Mouse (Mus musculus) urinary bladder, postnatal 14 days (tissue): Measurements from ENCODE around the gene Trpv2.

ENCODE experiments used
- DNase-seq: peaks from one replicate; pipeline ENCODE4 v3.0.0; 2021; ENCODE audit warnings: low spot score

Trpv2 gene

DNA sequence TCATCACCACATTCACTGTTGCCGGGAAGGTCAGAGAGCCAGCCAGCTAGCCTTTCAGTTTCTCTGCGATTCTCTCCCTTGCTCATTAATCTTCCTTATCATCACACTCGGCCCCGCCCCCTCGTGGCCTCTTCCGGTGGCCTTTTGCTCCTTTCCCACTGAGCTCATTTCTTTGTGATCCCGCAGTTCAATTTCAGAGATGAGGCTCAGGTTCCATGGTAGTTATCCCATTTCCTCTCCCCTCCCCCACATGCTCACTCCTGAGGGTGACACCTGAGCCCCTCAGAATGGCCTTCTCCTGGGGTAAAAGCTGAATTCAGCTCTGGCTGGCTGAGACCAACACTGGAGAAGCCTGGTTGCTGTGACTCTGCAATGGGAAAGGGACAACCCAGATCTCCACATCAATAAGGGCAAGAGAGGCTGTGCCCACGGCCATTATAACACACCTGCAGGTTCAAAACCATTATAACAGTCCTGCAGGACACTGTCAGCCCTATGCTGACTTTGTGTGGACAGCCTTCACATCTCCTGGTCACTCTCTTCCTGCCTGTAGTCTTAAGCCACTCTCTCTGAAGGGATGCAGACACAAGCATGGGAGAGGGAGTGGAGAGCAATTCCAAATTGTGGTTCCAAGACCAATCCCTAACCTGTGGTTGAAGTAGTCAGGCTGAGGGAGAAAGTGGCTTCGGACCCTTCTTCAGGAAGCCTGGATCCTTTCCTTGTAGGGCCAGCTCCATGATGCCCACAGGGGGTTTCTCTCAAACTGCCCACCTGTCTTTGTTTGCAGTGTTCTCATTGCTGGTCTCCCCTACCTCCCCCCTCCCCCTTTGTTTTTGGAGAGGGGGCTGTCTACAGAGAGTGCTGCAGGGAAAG lies 55.3 kb downstream of the Trpv2 start:
- DNase-seq: no peak

DNA sequence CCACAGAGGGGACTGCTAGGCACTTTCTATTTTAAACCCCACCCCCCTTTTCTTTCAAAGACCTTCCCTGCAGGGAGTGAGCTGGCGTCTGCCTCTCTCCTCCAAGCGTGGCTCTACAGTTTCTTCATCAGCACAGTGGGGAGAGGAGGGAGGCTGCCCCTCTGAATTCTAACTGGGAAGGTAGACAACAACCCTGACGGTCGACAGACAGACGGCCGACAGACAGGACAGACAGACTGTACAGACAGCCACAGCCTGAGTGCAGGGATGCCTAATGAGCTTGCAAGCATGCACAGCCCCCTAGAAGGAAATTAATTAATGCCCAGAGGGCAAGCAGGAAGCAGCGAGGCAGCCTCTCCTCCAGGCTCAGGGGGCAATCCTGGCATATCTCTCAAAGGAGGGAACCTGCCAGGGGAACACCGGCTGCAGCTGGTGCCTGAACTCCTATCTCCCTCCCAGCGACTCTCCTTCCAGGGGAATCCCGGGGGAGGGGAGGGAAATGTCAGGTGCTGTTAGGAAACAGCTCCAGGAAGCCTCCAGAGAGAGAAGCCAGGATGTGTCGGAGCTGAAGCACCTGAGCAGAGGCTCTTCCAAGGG lies 56.0 kb downstream of the Trpv2 start:
- no peak for DNase-seq

DNA sequence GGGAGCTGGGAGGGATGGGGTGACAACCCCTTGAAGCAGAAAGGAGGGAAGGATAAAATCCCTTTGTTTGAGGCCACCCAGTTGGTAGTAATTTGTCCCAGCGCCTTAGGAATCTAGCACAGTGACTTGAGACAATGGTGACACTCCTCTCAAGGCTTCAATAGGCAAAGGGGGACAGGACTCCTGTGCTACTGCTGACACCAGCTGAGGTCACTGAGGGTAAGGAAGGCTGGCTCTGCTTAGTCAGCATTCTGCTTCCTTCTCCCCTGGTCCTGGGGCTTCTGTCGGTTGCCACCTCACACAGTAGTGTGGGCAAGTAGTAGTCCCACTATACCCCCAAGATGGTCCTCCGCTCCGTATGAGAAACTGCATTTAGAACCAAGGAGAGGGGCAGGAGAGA lies 56.9 kb downstream of the Trpv2 start:
- no peak for DNase-seq

DNA sequence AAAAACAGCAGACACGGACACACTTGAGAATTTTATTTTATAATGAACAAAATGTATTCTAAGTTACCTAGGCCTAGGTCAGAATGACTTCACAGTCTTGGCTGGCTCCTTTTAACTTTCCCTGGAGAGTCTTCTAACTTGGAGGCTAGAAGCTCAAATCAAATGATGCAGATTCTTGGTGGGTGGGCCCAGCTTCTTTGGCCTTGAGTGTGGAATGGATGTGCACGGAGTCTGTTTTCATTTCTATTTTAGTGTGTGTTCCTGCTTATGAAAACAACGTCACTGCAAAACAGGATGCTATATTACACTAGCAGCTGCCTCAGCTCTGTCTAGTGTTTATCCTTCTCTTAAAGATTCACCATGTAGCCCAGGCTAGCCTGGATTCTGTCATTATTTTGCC lies 61.1 kb downstream of the Trpv2 start:
- DNase-seq: no peak

DNA sequence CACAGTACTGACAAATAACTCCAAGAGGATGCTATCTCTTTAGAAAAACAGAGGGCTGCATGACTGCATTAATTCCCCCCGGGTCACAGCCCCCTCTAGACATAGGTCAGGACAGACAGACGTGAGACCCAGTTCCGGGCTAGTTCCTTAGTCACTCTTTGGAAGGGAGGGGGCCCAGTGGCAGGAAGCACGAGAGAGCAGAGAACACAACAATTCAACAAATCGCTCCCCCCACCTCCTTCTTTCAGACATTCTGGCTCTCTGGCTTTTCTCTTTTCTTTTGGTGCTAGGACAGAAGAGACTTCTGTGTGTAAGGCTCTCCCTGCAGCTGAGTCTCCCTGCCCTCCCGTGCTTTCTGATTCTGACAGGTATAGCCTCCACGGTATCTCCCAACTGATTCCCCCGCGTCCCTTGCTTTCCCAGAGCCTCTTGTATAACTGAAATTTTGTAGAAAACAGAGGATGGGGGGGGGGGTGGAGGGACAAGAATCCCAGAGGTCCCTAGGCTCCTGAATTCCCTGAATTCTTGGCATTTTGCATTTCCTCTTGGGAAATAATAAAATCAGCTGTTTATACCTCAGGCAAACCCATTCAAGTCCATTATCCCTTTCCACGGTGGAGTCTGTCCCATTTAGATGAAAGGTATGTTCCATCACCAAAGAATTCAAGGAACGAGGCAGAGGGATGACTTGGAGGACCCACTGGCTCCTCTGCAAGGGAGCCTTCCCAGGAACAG lies 62.0 kb downstream of the Trpv2 start:
- DNase-seq: no peak

DNA sequence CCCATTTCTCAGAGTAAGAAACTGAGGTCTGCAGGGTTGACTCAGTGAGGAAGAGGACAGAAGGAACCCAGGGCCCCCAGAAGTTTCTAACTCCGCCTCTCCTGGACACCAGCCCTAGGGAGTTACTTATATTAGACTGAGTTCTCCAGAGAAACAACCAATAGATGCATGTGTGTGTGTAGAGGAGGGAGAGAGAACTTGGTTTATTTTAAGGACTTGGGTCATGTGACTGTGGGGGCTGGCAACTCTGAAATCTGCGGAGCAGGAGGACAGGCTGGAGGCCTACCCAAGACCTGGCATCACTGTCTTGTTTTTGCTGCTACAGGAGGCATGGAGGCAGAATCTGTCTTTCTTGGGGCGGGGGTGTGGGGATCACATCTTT lies 62.5 kb downstream of the Trpv2 start:
- no peak for DNase-seq

DNA sequence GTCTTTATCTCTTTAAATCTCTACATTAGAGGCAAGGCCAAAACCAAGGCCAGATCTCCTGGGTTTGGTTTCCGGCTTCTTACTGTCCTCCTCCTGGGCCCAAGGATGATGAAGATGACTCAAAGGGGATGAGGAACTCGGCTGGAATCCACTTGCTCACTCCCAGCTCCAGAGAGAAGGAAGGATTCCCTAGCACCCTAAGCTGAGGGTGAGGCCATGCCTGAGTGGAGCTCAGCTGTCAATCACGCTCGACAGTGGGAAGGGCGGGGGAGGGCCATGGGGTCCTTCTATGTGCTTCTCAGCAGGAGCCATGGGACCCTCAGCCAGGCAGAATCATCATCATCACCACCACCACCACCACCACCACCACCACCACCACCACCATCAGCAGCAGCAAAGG lies 63.1 kb downstream of the Trpv2 start:
- DNase-seq: peak; percentile 18

DNA sequence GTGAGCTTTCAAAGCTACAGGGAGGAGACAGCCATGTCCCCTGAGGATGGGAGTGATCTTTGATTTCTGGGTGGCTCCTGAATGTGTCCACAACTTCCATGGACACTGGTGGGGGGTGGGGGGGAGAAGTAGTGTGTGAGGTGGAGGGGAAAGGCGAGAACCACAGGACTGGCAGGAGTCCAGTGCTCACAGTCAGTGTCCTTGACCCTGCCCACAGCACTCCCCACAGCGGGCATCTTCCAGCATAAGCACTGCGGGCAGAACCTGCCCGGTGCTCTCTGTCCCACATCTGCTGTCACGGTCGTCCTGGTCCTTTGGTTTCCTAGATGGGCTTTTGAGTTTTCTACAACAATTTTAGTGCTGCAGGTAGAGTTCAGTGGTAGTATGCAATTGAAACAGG lies 63.5 kb downstream of the Trpv2 start:
- DNase-seq: no peak

DNA sequence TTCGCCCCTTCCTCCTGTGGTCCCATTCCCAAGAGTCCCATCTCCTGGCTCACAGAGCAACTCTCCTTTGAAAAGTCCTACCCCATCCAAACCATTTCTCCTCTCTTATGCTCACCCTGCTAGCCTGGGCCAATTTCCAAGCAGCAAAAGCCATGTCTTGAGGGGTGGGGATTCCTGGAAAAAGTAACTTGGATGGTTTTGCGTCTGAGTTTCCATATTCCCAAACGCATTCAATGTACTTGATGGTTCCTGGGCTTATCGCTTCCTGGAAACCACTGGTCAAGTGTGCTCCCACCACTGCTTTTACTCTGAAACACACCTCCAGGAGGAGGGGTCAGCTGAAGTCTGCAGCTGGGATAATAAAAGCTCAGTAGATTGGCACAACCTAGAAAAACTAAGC lies 64.1 kb downstream of the Trpv2 start:
- no peak for DNase-seq

DNA sequence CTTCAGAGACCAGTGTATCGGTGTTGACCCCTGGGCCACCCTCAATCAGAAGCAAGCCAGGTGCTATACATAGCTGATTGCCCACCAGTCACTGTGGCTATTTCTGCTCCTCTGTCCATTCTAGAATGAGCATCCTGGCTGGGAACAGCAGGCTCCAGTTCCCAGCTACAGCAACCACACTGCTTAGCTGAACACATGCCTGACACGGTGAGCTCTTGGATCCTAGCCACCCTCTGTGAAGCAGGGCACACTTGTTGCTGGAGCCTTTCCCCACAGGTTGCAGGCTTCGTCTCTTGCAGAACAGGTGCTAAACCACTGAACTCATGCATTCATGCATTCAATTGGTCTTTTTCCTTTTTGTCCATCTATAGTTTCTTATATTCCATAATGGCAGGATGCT lies 66.1 kb downstream of the Trpv2 start:
- DNase-seq: no peak

DNA sequence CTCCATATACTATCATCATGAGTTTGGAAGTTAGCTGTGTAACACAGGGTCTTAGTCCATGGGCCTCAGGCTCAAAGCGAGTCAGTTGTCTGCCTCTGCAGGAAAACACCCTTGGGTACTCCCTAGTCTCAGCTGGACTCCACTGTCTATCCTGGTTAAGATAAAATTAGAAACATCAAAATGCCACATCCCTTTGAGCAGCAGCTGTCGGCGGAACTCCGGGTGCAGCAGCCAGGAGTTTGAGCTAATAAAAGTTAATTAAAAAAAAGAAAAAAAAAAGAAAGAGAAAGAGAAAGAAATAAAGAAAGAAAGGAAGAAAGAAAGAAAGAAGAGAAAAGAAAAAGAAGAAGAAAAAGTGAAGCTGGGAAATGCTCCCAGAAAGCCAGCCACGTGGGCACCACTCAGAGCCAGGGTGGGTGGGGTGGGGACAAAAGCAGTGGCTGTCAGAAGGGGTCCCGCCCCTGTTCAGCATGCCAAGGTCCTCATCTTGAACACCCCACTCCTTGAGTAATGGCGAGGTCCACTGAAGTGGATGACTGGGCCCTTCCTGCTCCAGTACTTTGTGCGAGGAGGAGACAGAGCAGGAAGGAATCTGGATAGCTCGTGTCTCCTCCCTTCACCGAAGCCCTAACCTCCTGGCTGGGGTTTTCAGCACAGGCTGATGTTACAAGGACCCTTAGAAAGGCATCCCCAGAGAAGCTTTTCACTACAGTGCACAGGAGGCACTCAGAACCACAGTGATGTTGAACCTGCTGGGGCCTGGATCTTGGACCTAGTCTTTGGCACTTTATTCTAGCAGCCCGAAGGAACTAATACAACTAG lies 67.9 kb downstream of the Trpv2 start:
- DNase-seq: peak; percentile 32

DNA sequence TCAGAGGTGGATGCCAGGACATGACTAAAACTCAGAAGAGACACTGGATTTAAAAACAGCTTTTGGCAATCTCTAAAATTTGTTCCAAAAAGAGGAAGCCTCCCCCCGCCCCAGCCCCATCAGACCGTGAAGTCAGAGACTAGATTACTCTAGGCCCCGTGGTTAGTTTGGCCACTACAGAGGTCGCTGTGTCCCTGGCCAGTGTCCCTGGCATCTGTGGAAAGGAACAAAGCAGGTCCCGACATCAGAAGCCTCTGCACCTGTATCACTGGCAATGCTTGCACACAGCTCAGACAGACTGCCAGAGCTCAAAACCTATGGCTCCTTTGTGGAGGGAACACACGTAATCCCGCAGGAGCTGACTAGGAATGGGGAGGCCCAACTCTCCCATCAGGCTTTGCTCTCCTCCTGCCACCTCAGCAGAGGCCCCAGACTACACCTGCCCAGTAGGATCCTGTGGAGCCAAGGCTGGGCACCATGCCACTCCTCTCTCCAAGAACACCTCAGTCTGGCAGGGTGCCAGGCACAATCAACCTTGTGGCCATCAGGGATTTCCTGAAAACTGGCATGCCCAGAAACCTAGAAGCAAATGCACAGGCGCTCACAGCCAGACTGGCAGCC lies 68.8 kb downstream of the Trpv2 start:
- peak; percentile 76 for DNase-seq

DNA sequence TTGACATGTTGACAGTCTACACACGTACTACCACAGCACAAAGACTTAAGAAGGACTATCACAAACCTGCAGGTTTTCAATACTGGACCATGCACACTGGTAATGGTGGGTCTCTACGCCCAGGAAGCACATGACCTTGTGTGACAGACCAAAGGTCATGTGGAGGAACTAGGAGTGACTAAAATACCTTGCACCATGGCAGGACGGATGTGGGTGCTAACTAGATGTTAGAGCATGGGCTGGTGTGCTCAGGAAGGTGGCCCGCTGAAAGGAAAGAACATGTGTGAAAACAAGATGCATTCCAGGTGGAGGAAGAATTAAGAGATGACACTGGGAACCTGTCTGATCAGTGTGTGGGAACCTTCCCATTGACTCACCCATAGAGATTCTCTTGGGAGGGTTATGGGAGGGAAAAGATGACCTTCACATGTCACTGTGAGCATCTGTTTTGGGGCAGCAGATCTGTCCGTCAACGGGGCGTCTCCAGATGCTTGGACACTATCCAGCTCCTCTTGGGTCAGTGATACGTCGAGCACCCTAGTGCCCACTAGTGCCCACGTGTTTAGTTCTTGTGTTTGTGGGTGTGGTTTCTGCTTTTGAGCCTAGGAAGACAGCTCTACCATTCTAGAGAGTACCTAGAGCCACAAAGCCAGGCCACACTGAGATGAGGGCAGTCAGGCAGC lies 69.5 kb downstream of the Trpv2 start:
- DNase-seq: no peak

DNA sequence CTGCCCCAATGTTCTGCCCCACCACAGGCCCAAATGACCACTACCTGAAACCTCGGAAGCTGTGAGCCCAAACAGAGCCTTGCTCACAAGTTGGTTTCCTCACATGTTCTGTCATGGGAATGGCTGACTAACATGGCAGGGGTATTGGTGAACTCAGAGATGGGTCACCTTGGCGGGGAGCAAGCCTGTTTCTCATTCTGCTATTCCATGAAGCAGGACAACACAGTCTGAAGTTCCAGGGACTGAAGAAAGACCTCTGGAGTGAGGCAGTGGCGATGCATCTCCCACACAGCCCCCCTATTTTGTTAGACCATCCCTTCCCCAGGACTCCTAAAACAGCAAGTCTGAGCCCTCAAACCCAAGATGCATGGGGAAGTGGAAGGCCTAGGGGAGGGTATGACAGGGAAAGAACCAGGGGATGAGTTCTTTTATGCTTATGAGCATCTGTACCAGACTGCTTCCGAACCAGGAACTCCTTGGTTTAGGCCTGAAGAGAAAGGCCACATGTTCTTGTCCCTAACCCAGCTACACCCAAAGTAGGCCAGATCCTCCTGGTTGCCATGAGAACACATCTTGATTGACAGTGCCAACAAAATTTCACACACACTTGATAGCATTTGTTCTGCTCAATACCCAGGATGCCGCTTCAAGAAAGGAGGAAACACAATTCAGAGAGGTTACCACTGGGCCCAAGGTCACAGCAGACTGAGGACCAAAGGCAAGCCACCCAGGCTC lies 70.5 kb downstream of the Trpv2 start:
- no peak for DNase-seq

DNA sequence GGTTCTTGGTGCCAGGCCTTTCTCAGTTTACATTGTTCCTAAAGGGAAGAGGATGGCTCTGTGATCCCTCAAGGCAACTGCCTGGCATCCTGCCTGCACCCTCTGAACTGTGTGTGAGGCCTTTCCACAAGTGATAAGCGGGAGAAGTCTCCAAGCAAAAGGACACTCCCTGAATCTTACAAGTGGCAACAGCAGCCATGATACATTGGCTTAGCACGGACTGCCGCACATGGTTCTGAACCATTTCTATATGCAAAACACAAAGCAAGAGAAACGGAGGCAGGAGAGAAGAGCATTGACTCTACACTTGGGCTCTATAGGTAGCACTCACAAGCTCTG lies 71.0 kb downstream of the Trpv2 start:
- no peak for DNase-seq

DNA sequence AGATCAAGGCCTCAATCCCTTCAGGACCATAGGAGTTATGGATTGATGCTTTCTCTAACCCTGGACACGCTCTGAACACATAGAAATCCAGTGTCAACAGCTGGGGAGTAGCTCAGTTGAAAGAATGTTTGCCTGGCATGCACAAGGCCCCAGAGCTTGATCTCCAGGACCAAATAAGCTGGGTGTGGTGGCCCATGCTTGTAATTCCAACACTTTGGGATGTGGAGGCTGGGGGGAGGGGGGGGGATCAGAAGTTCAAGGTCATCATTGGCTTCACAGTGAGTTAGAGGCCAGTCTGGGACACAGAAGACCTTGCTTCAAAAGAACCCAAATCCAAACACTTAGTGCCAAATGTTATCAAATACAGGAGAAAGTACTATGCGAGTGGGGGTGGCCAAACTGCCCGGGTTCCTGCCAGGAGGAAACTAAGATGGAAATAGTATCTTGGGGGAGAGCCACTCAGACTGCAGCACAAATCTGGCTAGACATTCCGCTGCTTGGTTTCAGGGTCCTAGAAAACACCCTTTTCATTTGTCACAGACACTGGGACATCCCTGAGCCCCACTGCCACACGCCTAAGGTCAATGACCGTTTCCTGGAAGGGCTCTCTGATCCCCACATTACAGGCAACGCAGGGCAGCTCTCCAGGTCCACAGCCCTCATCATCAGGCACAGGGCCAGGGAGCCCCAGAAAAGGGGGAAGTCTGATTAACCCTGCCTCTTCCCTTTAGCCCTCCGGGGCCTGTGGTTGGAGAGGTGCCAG lies 71.6 kb downstream of the Trpv2 start:
- DNase-seq: peak; percentile 50

DNA sequence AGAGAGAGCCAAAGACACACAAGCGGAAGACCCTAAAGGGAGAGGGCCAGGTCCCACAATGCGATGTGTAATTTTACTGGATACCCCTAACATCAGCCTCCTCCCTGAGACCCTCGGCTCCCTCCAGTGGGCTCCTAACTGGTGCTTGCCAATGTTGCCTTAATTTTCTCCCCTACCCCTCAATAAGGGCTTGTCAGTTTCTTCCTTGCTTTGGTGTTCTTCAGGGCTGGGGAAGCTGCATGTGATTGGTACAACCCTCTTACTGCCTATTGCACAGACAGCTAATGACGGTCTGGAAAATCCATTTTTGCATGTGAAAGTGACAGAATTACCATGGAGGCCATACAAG lies 72.2 kb downstream of the Trpv2 start:
- no peak for DNase-seq

DNA sequence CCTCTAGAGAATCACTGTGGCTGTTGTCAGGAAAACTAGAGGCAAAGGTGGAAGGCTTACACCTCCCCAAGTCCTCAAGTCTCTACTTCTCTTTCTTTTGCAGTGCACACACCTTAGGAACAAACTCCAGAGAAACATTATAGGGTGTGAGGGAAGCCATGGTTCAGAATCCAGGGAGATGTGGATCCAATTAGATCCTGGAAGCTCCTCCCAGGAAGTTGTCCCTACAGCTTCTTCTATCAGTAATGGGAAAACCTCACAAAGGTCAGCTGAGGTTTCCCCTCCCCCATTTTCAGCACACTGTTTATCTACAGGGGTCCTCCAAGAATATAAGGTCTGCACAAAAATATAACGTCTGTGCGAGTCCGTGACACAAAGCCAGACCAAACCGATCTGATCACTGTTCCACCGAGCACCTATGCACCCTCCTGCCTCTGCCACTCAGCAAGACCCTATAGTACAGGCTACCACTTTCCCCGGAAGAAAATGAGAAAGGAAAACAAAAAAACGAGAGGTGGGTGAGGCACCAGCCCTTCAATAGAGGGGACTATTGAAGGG lies 72.8 kb downstream of the Trpv2 start:
- DNase-seq: no peak
